Mouse (Mus musculus): ENCODE results near the gene Mfsd4a. TPM values are rescaled to one million over a fixed set of nuclear protein-coding genes. Genes with fewer than 3 reads are reported as not detected.
A peak's percentile ranks its signal among the peaks of the same experiment; 100 is the strongest.

The Mfsd4a gene
- polyA plus RNA-seq (2012; rRNA removed): 26.1 and 31.4 TPM in 2 replicates

- WGBS: 2% methylated on average over 80 of the region's 80 CpGs
- no peak for DNase-seq (ENCODE audit: low read depth, low spot score)
Observed at GRCm38 (mm10) chr1:132067261-132068255, at the start of gene Mfsd4a. TSS of gene Mfsd4a (minus strand) at chr1:132068062.

DNA sequence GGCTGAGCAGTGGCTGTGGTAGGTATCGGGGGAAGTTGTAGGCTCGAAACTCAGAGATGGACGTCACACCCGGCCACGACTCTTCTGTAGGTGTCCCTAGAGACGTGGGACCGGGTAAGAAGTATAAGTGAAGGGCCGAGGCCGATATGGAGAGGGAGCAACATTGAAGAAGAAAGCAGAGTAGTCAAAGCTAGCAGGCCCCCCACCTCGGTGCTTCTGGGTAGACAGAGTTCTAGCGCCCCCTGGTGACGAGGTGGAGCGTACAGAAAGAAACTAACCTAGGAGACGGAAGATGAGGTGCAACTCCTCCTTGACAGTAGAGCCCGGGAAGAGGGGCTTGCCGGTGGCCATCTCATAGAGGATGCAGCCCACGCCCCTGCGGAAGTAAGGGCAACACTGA, 48.7 kb upstream of the Mfsd4a start:
- DNase-seq (ENCODE audit: low read depth, low spot score): no peak
- WGBS: 46% methylated on average over 18 of the region's 18 CpGs

DNA sequence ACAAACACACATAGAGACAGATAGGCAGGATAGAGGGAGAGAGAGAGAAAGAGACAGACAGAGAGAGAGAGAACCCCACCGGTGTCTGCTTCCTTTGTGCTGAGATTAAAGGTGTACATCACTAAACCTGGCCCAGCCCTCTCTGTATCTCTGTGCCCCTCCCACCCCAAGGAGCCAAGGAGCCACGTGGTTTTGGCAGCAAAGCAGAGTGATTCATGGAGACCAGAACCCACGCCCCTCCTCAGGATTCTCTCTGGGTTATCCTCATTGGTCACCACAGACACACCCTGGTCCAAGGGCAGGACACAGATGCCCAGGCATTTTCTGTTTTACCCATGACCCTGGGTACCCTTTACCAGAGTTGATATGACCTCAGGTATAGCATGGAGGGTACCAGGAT, 45.2 kb upstream of the Mfsd4a start:
- WGBS: 34% methylated on average over 3 of the region's 3 CpGs

GRCm38 (mm10) chr1:132112426-132112825, 44.6 kb upstream of the Mfsd4a start:
- 69% methylated on average over 8 of the region's 8 CpGs for WGBS
- DNase-seq (ENCODE audit: low read depth, low spot score): no peak

More for the DNA sequence above, 45.2 kb upstream of the Mfsd4a start:
- DNase-seq (ENCODE audit: low read depth, low spot score): no peak

GRCm38 (mm10) chr1:132111411-132111810, 43.5 kb upstream of the Mfsd4a start:
- 58% methylated on average over 1 of the region's 1 CpGs for WGBS
- no peak for DNase-seq (ENCODE audit: low read depth, low spot score)

- no peak for DNase-seq (ENCODE audit: low read depth, low spot score)
Observed at GRCm38 (mm10) chr1:132109368-132109767, 41.5 kb upstream of the Mfsd4a start.

GRCm38 (mm10) chr1:132104353-132104752, 36.5 kb upstream of the Mfsd4a start:
- DNase-seq (ENCODE audit: low read depth, low spot score): no peak
- 64% methylated on average over 14 of the region's 14 CpGs for WGBS

More at GRCm38 (mm10) chr1:132109368-132109767, 41.5 kb upstream of the Mfsd4a start:
- WGBS: 36% methylated on average over 2 of the region's 2 CpGs

GRCm38 (mm10) chr1:132101953-132102697, 34.3 kb upstream of the Mfsd4a start:
- 71% methylated on average over 6 of the region's 6 CpGs for WGBS
- no peak for DNase-seq (ENCODE audit: low read depth, low spot score)

DNA sequence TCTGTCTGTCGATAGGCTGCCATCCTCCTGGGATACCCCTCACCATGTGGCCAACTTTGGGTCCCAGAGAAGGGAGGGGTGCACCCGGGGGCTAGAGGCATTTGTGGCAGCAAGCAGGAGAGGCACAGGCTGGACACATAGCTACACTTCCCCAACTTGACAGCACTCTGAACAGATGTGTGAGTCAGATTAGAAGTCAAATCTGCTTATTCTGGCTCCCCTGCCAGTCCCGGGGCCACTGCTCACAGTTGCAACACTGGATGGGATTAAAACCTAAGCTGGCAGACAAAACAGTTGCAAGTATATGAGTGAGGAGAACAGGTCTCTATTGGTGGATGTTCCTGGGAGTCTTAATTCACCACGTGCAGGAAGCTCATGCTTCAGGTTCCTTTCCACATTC, 31.9 kb upstream of the Mfsd4a start:
- 83% methylated on average over 4 of the region's 4 CpGs for WGBS
- DNase-seq (ENCODE audit: low read depth, low spot score): no peak

- 45% methylated on average over 4 of the region's 4 CpGs for WGBS
Observed at GRCm38 (mm10) chr1:132099016-132099415, 31.2 kb upstream of the Mfsd4a start.

GRCm38 (mm10) chr1:132098076-132098475, 30.2 kb upstream of the Mfsd4a start:
- DNase-seq (ENCODE audit: low read depth, low spot score): no peak
- WGBS: 33% methylated on average over 1 of the region's 1 CpGs

More at GRCm38 (mm10) chr1:132099016-132099415, 31.2 kb upstream of the Mfsd4a start:
- DNase-seq (ENCODE audit: low read depth, low spot score): no peak

DNA sequence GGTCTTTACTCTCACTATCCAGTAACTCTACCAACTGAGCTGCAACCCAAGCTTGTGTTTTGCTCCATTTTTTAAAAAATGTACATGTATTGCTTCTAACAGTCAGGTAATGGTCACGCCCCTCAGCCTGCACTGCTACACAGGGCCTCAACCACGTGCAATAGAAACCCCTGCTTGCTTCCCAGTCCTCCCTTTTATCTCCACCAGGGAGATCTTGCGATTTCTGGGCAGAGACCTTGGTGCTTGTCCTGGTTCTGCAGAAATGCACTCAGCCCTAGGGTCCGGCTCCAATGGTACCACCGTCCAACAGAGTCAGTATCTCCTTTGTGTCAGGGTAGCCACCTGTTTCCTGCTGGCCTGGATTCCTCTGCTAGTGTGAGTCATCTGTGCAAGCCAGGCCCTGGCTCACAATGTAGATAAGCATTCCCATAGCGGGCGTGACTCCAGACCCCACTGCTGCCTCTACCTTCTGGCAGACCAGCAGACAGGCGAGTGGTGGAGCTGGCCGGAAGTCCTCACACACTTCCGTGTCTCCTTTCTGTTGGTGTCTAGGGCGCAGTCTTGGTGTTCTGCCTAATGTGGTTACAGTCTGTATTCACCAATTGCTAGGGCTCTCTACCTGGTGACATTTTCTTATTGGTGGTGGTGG, 27.6 kb upstream of the Mfsd4a start:
- 27% methylated on average over 11 of the region's 11 CpGs for WGBS
- no peak for DNase-seq (ENCODE audit: low read depth, low spot score)

- WGBS: 94% methylated on average over 4 of the region's 4 CpGs
- DNase-seq (ENCODE audit: low read depth, low spot score): no peak
Observed at GRCm38 (mm10) chr1:132093269-132093668, 25.4 kb upstream of the Mfsd4a start.

- no peak for DNase-seq (ENCODE audit: low read depth, low spot score)
- WGBS: 75% methylated on average over 4 of the region's 4 CpGs
Observed at GRCm38 (mm10) chr1:132090266-132090665, 22.4 kb upstream of the Mfsd4a start.

GRCm38 (mm10) chr1:132089767-132090166, 21.9 kb upstream of the Mfsd4a start:
- no peak for DNase-seq (ENCODE audit: low read depth, low spot score)
- 39% methylated on average over 6 of the region's 6 CpGs for WGBS

- DNase-seq (ENCODE audit: low read depth, low spot score): no peak
- 84% methylated on average over 5 of the region's 5 CpGs for WGBS
Observed at GRCm38 (mm10) chr1:132088181-132088671, 20.4 kb upstream of the Mfsd4a start.

GRCm38 (mm10) chr1:132085181-132086049, 17.6 kb upstream of the Mfsd4a start:
- WGBS: 15% methylated on average over 7 of the region's 7 CpGs
- peak; percentile 77 for DNase-seq (ENCODE audit: low read depth, low spot score)

DNA sequence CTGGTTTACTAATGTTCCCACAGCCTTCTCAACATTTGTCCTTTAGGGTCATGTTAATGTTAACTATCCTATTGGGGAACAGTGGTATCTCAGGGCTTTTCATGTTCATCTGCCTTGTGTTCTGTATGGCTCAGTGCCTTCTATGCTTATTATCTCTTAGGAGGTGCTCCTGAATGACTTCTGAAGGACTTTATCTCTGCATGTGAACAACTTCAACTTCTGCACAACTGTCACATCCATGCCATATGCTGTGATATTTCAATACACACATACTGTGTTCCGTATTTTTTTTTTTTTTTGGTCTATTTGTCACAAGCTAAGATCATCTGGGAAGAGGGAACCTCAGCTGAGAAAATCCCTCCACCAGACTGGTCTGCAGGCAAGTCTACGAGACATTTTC, 10.6 kb upstream of the Mfsd4a start:
- DNase-seq (ENCODE audit: low read depth, low spot score): no peak
- 96% methylated on average over 2 of the region's 2 CpGs for WGBS

DNA sequence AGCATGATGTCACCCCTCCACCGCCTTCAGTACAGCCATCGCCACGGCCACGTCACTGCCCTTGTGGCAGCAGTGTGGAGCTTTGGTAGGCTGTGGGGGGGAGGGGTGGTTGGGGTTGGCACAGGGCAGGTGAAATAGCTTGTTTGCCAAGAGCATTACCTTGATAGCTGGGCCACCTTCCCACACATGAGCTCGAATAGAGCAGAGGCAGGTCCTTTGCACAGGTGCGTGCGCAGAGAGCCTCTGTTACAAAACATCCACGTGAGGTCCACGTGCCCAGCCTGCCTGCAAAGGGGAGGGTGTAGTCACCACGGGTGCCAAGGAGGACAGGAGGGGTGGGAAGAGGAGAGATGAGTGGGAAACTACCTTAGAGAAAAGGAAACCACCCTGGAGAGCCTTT, 7.7 kb upstream of the Mfsd4a start:
- peak; percentile 64 for DNase-seq (ENCODE audit: low read depth, low spot score)
- 34% methylated on average over 10 of the region's 10 CpGs for WGBS

Measured in large intestine, adult 2 months (tissue).